Mouse (Mus musculus) embryonic facial prominence, embryonic 12.5 days (tissue): ENCODE measurements around the gene Gm21954. TPM values are rescaled to one million over a fixed set of nuclear protein-coding genes. Genes with fewer than 3 reads are reported as not detected.

ENCODE experiments used
- ATAC-seq: fragments of 200-750 bp; cut with Nextera tagmentation; 2 replicates; pipeline ENCODE4 v1.8.0; 2017; ENCODE audit not compliant: insufficient number of reproducible peaks, insufficient read depth, low FRiP score, low TSS enrichment
- H3K27ac ChIP-seq: fragments of 300-500 bp; sonication (generic); 2 replicates; pipeline ENCODE4 v1.5.1; 2016; ENCODE audit warnings: mild to moderate bottlenecking
- H3K27me3 ChIP-seq: fragments of 300-500 bp; sonication (generic); 2 replicates; pipeline ENCODE4 v1.6.1; 2016; ENCODE audit warnings: mild to moderate bottlenecking, moderate library complexity
- H3K36me3 ChIP-seq: fragments of 300-500 bp; sonication (generic); 2 replicates; pipeline ENCODE4 v1.6.1; 2016; ENCODE audit warnings: mild to moderate bottlenecking
- H3K4me1 ChIP-seq: fragments of 300-500 bp; sonication (generic); 2 replicates; pipeline ENCODE4 v1.6.1; 2016
- H3K4me2 ChIP-seq: fragments of 300-500 bp; sonication (generic); replicated peaks from 2 replicates; pipeline ENCODE4 v1.6.1; 2016; ENCODE audit warnings: mild to moderate bottlenecking, moderate library complexity
- H3K4me3 ChIP-seq: fragments of 300-500 bp; sonication (generic); 2 replicates; pipeline ENCODE4 v1.5.1; 2016; ENCODE audit warnings: mild to moderate bottlenecking
- H3K9ac ChIP-seq: fragments of 300-500 bp; sonication (generic); 2 replicates; pipeline ENCODE4 v1.6.1; 2016; ENCODE audit warnings: mild to moderate bottlenecking, moderate library complexity
- H3K9me3 ChIP-seq: fragments of 300-500 bp; sonication (generic); 2 replicates; pipeline ENCODE4 v1.6.1; 2016; ENCODE audit warnings: mild to moderate bottlenecking, moderate library complexity
- WGBS: fragments of 180-500 bp; shearing (Covaris S2); methylation state at CpG from one replicate; pipeline ENCODE4 v1.1.7; 2016; 5-methylcytosine and 5-hydroxymethylcytosine counted together
- polyA plus RNA-seq: library from polyadenylated mRNA; unstranded; fragments of >200 nt; fragmentation: Nextera tagmentation; extraction: Ambion mirVana; gene quantifications from 2 replicates; pipeline ENCODE4 v1.2.1, GENCODE M21; 2016

Gm21954 gene
- not detected in 2 replicates for polyA plus RNA-seq

DNA sequence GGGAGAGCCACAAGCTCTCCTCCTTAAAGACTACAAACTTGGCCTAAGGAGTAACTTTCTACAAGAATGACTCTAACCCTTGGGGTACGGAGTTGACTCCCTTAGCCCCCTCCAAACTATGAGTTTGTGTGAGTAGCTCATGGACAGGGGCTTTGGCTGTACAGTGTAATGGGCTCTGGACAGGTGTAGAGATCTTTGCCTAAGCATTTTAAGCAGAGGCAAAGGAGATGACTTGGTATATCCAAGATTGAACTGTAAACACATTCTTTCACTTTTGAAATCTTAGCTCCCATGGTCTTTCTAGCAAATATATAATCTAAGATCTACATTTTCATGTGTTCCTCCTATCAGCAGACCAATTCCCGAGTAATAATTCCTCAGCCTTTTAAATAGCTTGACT, at the start of gene Gm21954:
TSS of gene Gm21954 (minus strand) at position 101 of the 400 bp plus-strand sequence.
- no peak within 1 kb of the TSS for H3K27ac ChIP-seq
- no peak within 1 kb of the TSS for H3K9ac ChIP-seq
- no peak within 1 kb of the TSS for H3K4me3 ChIP-seq
- no peaks in the 10 kb centered on the region for H3K9me3 ChIP-seq
- peaks cover 13% of the 10 kb centered on the region; the same call in 1 of the 2 replicates for H3K4me1 ChIP-seq
- WGBS = 94% methylated on average over 2 of the region's 2 CpGs
- H3K4me2 ChIP-seq = no peak within 1 kb of the TSS
- ATAC-seq = no peak
- no peaks in the 10 kb centered on the region for H3K27me3 ChIP-seq
- no peaks in the 10 kb centered on the region for H3K36me3 ChIP-seq

DNA sequence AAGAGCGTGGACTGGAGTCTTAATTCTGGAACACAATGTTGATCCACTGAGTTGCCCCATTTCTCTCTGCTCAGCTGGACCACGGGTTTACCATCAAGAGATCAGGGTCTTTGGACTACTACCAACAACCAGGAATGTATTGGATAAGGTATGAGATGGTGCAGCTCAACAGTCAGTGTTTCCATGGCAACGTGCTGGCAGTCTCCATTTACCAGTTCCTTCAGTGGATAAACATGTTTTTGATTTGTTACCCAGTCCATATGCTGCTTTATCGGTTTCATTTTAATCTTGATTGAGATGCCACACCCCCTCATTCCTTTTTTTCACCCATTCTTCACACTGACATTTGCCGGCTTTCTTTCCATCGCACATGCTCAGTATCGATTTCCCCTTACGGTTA, 49.8 kb upstream of the Gm21954 start:
- no peak for ATAC-seq
- Histone ChIP-seq H3K9me3 (no peaks in the 10 kb centered on the region), H3K36me3 (no peaks in the 10 kb centered on the region), H3K4me2 (no peak overlapping the region), H3K27ac (no peak overlapping the region), H3K9ac (no peak overlapping the region), H3K27me3 (no peaks in the 10 kb centered on the region), H3K4me3 (no peak overlapping the region), H3K4me1 (peaks cover 44% of the 10 kb centered on the region)
- 57% methylated on average over 8 of the region's 8 CpGs for WGBS

DNA sequence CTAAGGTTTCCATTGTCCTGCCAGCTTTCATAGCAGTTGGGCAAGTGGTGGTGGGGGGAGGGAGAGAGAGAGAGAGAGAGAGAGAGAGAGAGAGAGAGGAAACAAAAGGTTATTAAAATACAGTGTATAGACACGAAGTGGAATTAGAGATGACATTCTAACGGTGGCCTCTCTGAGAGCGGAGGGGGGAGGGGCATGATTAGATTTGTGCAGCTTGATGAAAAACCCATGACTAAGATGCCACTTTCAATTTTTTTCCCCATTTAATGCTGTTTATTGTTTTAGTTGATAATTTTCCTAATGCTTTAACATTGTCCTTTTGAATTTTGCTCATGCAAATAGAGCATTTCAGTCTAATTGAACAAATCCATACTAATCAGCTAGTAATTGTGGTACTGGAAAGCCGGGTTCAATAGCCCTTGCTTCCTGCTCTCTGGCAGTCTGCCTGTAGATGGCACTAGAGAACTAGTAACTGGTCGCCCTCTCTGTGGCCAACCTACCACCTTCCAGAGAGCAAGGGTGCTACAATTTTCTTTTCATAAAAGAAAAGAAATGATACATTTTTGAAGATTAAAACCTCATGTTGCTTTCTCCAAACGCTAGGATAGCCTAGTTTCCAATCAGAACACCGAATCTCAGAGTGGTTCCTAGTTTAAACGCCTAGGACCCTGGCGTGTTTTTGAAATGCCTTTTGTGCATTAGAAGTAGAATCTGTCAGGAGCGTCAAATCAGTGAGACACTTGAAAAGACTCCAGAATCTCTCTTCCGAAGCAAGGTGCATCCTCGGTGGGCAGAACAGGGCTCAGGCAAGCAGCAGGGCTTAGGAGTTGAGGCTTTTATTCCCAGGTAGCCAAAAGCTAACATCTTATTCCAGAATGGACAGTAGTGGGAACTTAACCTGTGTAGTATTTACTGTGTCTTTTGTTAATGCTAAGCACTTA, 48.5 kb upstream of the Gm21954 start:
- 0 out of 2 replicates have a peak overlapping the region, but pooled peaks have one; percentile 2 for H3K4me2 ChIP-seq
- no peaks in the 10 kb centered on the region for H3K9me3 ChIP-seq
- H3K4me3 ChIP-seq = no peak overlapping the region
- no peaks in the 10 kb centered on the region for H3K36me3 ChIP-seq
- 0 out of 2 replicates have a peak, but pooled peaks have one; percentile 41 for ATAC-seq
- H3K27me3 ChIP-seq = no peaks in the 10 kb centered on the region
- peaks cover 53% of the 10 kb centered on the region for H3K4me1 ChIP-seq
- H3K27ac ChIP-seq = peak overlapping the region; percentile 50; the same call in 1 of the 2 replicates
- WGBS = 16% methylated on average over 12 of the region's 12 CpGs
- H3K9ac ChIP-seq = no peak overlapping the region

DNA sequence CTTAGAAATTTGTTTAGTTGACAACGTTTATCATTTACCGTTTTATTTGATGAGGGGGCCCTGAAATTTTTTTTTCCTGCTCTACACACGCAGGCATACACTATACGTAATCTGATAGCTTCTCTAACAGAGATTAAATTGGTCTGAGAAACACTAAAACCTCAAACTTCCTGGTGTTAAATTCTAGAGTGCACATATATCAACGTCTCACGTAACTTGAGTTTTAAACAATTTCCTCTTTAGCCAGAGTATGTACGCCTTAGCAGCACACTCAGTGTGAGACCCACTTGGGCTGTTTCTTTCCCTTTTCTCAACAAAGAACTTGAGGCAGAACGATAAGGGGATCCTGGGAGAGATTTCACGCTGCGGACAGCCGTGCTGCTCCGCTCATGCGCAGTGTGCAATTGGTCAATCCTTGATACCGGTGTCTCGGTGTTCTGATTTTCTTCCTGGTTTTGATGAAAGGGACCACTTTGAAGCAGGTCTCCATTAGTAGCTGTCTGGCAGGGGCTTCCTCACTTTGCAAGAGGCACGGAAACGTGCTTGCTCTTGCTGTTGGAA, 45.5 kb upstream of the Gm21954 start:
- Histone ChIP-seq H3K9me3 (no peaks in the 10 kb centered on the region), H3K27me3 (no peaks in the 10 kb centered on the region), H3K36me3 (no peaks in the 10 kb centered on the region), H3K9ac (no peak overlapping the region), H3K4me2 (peak overlapping the region; percentile 26), H3K27ac (peak overlapping the region; percentile 80), H3K4me3 (no peak overlapping the region), H3K4me1 (peaks cover 34% of the 10 kb centered on the region)
- ATAC-seq = no peak
- WGBS = 43% methylated on average over 17 of the region's 17 CpGs

DNA sequence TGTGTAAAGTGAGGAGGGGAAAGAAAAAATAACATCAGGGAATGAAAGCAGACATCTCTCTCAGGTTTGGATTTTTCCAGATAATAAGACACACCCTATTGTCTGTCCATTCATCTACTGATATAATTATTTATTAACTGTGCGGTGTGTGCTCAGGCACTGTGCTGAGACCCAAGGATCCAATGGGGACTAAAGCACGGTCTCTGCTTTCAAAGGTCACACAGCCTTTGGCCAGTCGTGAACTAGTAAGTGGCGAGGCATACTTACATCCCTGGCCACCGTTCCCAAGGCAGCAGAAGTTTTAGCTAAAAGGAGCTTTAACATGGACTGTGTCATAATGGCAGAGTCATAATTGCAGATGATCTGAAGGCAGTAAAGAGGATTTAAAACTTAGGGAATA, 44.0 kb upstream of the Gm21954 start:
- Histone ChIP-seq H3K36me3 (no peaks in the 10 kb centered on the region), H3K4me2 (no peak overlapping the region), H3K9me3 (no peaks in the 10 kb centered on the region), H3K9ac (no peak overlapping the region), H3K27me3 (no peaks in the 10 kb centered on the region), H3K27ac (no peak overlapping the region), H3K4me1 (peaks cover 44% of the 10 kb centered on the region), H3K4me3 (no peak overlapping the region)
- no peak for ATAC-seq
- WGBS = 54% methylated on average over 5 of the region's 5 CpGs

DNA sequence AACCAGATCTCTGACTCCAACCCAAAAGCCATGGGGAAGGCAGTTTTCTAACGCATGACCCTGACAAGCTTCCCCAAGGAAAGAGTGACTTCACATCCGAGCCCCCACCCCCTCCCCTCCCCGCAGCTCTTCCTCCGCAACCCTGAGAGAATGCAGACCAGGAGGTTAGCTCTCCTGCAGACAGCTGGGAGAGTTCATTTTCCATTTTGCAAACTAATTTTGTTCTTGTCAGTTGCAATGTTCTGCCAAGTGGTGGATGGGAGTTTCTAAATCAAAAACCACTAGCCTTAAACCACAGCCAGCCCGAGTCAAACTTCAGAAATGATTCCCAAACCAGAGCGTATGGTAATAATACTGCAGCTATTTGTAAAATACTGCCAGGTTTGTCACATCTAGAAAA, 39.6 kb upstream of the Gm21954 start:
- ATAC-seq = peak; percentile 45; the same call in 1 of the 2 replicates

DNA sequence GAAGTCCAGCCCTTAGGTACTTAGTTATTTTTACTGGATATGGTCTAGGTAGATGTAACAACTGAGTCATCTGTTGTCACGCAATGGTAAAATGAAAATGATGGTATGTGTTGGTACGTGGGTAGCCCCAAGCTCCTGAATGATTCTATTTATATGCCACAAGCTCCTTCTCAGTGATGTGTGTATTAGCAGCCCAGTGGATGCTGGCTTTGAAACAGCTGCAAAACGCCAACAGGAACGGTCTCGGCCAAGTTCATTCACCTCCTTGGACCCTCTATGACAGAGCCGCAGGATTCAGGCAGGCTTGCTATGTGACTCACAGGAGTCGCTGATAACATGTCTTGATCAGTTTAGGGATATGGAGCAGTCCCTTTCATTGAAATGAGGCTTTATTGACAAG, 38.2 kb upstream of the Gm21954 start:
- Histone ChIP-seq H3K4me3 (no peak overlapping the region), H3K9me3 (no peaks in the 10 kb centered on the region)

More for the DNA sequence above, 39.6 kb upstream of the Gm21954 start:
- peaks cover 4% of the 10 kb centered on the region; the same call in 1 of the 2 replicates for H3K36me3 ChIP-seq
- H3K4me1 ChIP-seq = peaks cover 24% of the 10 kb centered on the region
- no peak overlapping the region for H3K4me3 ChIP-seq
- H3K27ac ChIP-seq = no peak overlapping the region
- H3K27me3 ChIP-seq = no peaks in the 10 kb centered on the region
- H3K4me2 ChIP-seq = no peak overlapping the region
- no peaks in the 10 kb centered on the region for H3K9me3 ChIP-seq
- WGBS = 34% methylated on average over 6 of the region's 6 CpGs
- H3K9ac ChIP-seq = no peak overlapping the region

DNA sequence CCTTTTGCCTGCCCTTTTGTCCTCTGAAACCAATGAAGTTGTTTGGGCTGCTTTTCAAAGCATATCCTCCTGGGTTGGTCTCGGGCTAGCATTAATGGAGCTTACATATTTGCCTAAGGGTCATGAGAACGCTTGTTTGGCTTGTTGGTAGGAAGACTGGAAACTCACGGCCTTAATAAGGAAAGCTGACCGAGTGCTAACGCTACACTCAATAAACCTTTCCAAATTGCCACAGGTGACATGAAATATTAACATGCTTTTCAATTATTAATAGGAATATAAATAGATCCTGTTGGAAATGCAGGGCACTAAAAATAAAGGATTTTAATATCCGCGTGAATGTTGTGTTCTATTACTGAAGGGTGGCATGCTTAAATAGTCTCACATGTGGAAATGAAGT, 27.3 kb upstream of the Gm21954 start:
- 83% methylated on average over 7 of the region's 7 CpGs for WGBS
- H3K36me3 ChIP-seq = 0 out of 2 replicates have a peak, but pooled peaks cover 6% of the 10 kb centered on the region

More for the DNA sequence above, 38.2 kb upstream of the Gm21954 start:
- Histone ChIP-seq H3K9ac (no peak overlapping the region), H3K27ac (no peak overlapping the region), H3K27me3 (no peaks in the 10 kb centered on the region), H3K4me2 (no peak overlapping the region), H3K4me1 (peaks cover 16% of the 10 kb centered on the region), H3K36me3 (peaks cover 7% of the 10 kb centered on the region; the same call in 1 of the 2 replicates)
- WGBS = 90% methylated on average over 7 of the region's 7 CpGs
- no peak for ATAC-seq

DNA sequence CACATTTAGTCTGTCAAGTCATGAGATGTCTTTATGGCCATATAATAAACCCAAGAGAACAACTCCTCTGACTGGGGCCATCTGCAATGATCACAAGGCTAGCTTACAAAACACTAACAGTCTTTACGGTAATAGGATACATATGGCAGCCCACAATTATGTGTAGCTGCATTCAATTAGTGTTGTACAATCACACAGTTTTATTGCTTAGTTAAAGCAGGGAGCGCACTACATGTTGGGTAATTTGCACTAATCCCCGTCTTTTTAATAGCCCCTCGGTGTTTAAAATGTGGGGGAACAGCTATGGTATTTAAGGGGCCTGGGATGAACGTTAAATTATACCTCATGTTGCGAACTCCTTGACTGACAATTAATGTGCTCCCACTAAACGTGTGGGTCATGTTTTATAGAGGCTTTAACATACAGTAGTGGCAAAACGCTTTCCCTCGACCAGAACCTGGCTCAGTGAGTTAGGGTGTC, 24.5 kb upstream of the Gm21954 start:
- ATAC-seq = no peak
- WGBS = 28% methylated on average over 9 of the region's 9 CpGs
- Histone ChIP-seq H3K9ac (no peak overlapping the region), H3K27me3 (no peaks in the 10 kb centered on the region), H3K4me2 (no peak overlapping the region), H3K36me3 (0 out of 2 replicates have a peak, but pooled peaks cover 6% of the 10 kb centered on the region), H3K27ac (peak overlapping the region; percentile 58; the same call in 1 of the 2 replicates), H3K9me3 (no peaks in the 10 kb centered on the region), H3K4me1 (peaks cover 24% of the 10 kb centered on the region), H3K4me3 (no peak overlapping the region)

More for the DNA sequence above, 27.3 kb upstream of the Gm21954 start:
- Histone ChIP-seq H3K4me1 (peaks cover 20% of the 10 kb centered on the region), H3K9ac (no peak overlapping the region), H3K27ac (no peak overlapping the region), H3K27me3 (no peaks in the 10 kb centered on the region), H3K4me2 (no peak overlapping the region), H3K9me3 (no peaks in the 10 kb centered on the region), H3K4me3 (no peak overlapping the region)
- no peak for ATAC-seq

DNA sequence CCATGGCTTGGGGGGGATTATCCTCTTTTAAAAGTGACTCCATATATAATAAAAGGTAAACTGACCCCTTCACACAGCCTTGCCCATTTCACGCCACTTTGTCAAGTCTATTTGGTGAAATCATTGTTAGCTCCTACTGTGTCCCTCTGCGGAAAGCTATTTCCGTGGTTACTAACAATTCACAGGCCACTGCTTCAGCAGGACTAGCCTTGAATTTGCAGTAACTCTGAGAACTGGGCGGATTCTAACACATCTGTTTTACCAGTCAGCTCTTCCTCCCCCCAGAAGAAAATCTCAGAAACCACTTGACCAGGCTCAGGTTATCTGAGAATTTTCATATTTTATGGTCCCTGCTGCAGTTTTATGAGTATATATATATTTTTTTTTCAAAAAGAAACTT, 23.9 kb upstream of the Gm21954 start:
- Histone ChIP-seq H3K4me3 (no peak overlapping the region), H3K9ac (no peak overlapping the region), H3K4me1 (peaks cover 24% of the 10 kb centered on the region), H3K27me3 (no peaks in the 10 kb centered on the region), H3K9me3 (no peaks in the 10 kb centered on the region), H3K27ac (peak overlapping the region; percentile 58), H3K4me2 (no peak overlapping the region), H3K36me3 (0 out of 2 replicates have a peak, but pooled peaks cover 4% of the 10 kb centered on the region)
- no peak for ATAC-seq
- 11% methylated on average over 4 of the region's 4 CpGs for WGBS

DNA sequence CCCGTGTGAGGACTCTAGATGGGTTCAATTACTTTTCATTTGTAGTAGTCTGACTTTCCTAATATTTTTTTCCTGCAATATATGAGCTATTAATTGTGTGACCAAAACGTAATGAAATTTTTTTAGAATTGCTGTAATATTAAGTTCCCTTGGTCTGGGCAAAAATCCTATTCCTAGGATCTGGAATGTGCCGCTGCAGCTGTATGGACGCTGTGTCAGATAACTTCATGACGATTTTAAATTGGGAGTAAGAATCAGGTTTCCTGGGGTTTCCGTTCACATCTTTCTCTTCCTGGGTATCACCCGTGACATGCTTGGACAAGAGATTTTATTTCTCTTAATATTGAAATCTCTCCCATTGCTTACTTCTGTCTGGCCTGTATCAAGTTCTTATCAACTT, 23.2 kb upstream of the Gm21954 start:
- Histone ChIP-seq H3K4me1 (peaks cover 24% of the 10 kb centered on the region), H3K9me3 (no peaks in the 10 kb centered on the region), H3K9ac (no peak overlapping the region), H3K4me2 (no peak overlapping the region), H3K27ac (no peak overlapping the region), H3K27me3 (no peaks in the 10 kb centered on the region), H3K4me3 (no peak overlapping the region), H3K36me3 (no peaks in the 10 kb centered on the region)
- ATAC-seq = 0 out of 2 replicates have a peak, but pooled peaks have one; percentile 23
- WGBS = 37% methylated on average over 7 of the region's 7 CpGs
